In genomic region chr1:171286517-171286916, GRCm38 (mm10) we compare ENCODE assay signal across 1 mouse cellular context.
TF ChIP-seq lines count a peak whose summit lies in the region.

No protein-coding gene starts in this region.

TF ChIP-seq in CH12.LX, 34 proteins besides CTCF, POLR2A, EP300 and RAD21:
- TF ChIP-seq ZNF384 (IDR thresholded peaks at IDR 0.05; ENCODE audit: low read depth, low read length) (no peak), ZMIZ1 (IDR thresholded peaks at IDR 0.05; ENCODE audit: low read depth, low read length) (no peak), RCOR1 (conservative IDR thresholded peaks at IDR 0.05; ENCODE audit: low read depth, low read length) (no peak), CHD1 (IDR thresholded peaks at IDR 0.05; ENCODE audit: low read depth, low read length) (no peak), E2F4 (IDR thresholded peaks at IDR 0.05; ENCODE audit: insufficient replicate concordance, low read depth, low read length) (no peak), UBTF (IDR thresholded peaks at IDR 0.05; ENCODE audit: low read depth, low read length) (no peak), JUND (conservative IDR thresholded peaks at IDR 0.05; ENCODE audit: low read depth, low read length) (no peak), ETS1 (conservative IDR thresholded peaks at IDR 0.05; ENCODE audit: low read depth, low read length) (no peak), BHLHE40 (IDR thresholded peaks at IDR 0.05; ENCODE audit: low read depth, low read length) (no peak), POLR2AphosphoS2 (IDR thresholded peaks at IDR 0.05; ENCODE audit: low read depth, low read length) (no peak), CHD2 (IDR thresholded peaks at IDR 0.05; ENCODE audit: low read length) (no peak), IRF4 (IDR thresholded peaks at IDR 0.05; ENCODE audit: low read depth, low read length) (no peak)
